Mouse (Mus musculus) embryonic facial prominence, embryonic 14.5 days (tissue): ENCODE measurements around the gene Obscn. TPM values are rescaled to one million over a fixed set of nuclear protein-coding genes. Genes with fewer than 3 reads are reported as not detected.
A peak's percentile ranks its signal among the peaks of the same experiment; 100 is the strongest.

Experiments
- ATAC-seq: fragments of 200-750 bp; cut with Nextera tagmentation; 2 replicates; pipeline ENCODE4 v1.8.0; 2017; ENCODE audit warnings: low read depth, moderate number of reproducible peaks, moderate TSS enrichment
- DNase-seq: peaks from one replicate; pipeline ENCODE4 v3.0.0-alpha.2; 2015; ENCODE audit warnings: low spot score
- H3K27ac ChIP-seq: fragments of 300-500 bp; sonication (generic); replicated peaks from 2 replicates; pipeline ENCODE4 v1.5.1; 2014; ENCODE audit warnings: low read depth, mild to moderate bottlenecking, low read length, moderate library complexity
- H3K27me3 ChIP-seq: fragments of 300-500 bp; sonication (generic); replicated peaks from 2 replicates; pipeline ENCODE4 v1.6.1; 2014; ENCODE audit warnings: low read length; ENCODE audit not compliant: control insufficient read depth, insufficient read depth
- H3K36me3 ChIP-seq: fragments of 300-500 bp; sonication (generic); 2 replicates; pipeline ENCODE4 v1.6.1; 2014; ENCODE audit warnings: low read length, mixed read lengths; ENCODE audit not compliant: control insufficient read depth, insufficient read depth
- H3K4me1 ChIP-seq: fragments of 300-500 bp; sonication (generic); 2 replicates; pipeline ENCODE4 v1.6.1; 2014; ENCODE audit warnings: antibody characterized with exemption, low read length; ENCODE audit not compliant: control insufficient read depth, insufficient read depth
- H3K4me2 ChIP-seq: fragments of 300-500 bp; sonication (generic); 2 replicates; pipeline ENCODE4 v1.6.1; 2014; ENCODE audit warnings: low read depth, mild to moderate bottlenecking, low read length, moderate library complexity, mixed read lengths
- H3K4me3 ChIP-seq: fragments of 300-500 bp; sonication (generic); 2 replicates; pipeline ENCODE4 v1.5.1; 2014; ENCODE audit warnings: low read depth, mild to moderate bottlenecking, low read length
- H3K9ac ChIP-seq: fragments of 300-500 bp; sonication (generic); 2 replicates; pipeline ENCODE4 v1.6.1; 2014; ENCODE audit warnings: low read depth, mild to moderate bottlenecking, low read length, moderate library complexity, mixed read lengths
- H3K9me3 ChIP-seq: fragments of 300-500 bp; sonication (generic); 2 replicates; pipeline ENCODE4 v1.6.1; 2016; ENCODE audit warnings: low read length; ENCODE audit not compliant: control insufficient read depth
- WGBS: fragments of 180-500 bp; shearing (Covaris S2); extraction: QIAGEN DNeasy Blood & Tissue Kit; methylation state at CpG from one replicate; pipeline ENCODE4 v1.1.7; 2014; 5-methylcytosine and 5-hydroxymethylcytosine counted together
- polyA plus RNA-seq: library from polyadenylated mRNA; unstranded; fragments of >200 nt; fragmentation: Nextera tagmentation; extraction: Ambion mirVana; gene quantifications from 2 replicates; pipeline ENCODE4 v1.2.1, GENCODE M21; 2014

The Obscn gene
- polyA plus RNA-seq, 1 experiment from 2014 or later: 9.2 TPM

DNA sequence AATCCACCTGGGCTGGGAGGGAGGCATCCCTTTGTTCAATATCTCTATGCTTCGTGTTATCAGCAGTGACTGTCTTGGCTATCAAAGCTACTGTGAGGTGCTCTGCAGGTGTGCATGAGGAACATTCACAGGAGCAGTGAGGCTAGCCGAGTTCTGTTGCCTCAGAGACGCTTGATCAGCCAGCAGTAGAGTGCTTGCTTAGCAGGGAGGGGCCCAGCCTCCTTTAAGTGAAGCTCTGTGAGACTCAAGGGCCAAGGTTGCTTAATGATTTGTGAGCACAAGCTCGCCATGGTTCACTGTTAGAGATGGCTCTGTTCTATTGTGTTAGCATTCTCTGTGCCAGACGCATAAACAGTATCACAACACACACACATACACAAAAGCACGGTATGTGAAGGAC is 166.5 kb downstream of the Obscn start:
- Histone ChIP-seq H3K4me2 (no peak overlapping the region), H3K9ac (no peak overlapping the region), H3K4me3 (no peak overlapping the region), H3K4me1 (no peaks in the 10 kb centered on the region), H3K27me3 (no peaks in the 10 kb centered on the region), H3K9me3 (no peaks in the 10 kb centered on the region), H3K27ac (no peak overlapping the region), H3K36me3 (peaks cover 33% of the 10 kb centered on the region; the same call in 1 of the 2 replicates)
- no peak for ATAC-seq
- no peak for DNase-seq
- WGBS: 79% methylated on average over 6 of the region's 6 CpGs

GRCm38 (mm10) chr11:58969027-58969426 is 167.2 kb downstream of the Obscn start:
- DNase-seq (no peak), ATAC-seq (no peak)
- H3K27ac ChIP-seq: no peak overlapping the region
- H3K4me1 ChIP-seq: no peaks in the 10 kb centered on the region
- H3K9me3 ChIP-seq: no peaks in the 10 kb centered on the region
- H3K4me3 ChIP-seq: no peak overlapping the region
- WGBS: 86% methylated on average over 8 of the region's 8 CpGs
- H3K9ac ChIP-seq: no peak overlapping the region
- H3K36me3 ChIP-seq: peaks cover 29% of the 10 kb centered on the region; the same call in 1 of the 2 replicates
- H3K27me3 ChIP-seq: no peaks in the 10 kb centered on the region
- H3K4me2 ChIP-seq: no peak overlapping the region

GRCm38 (mm10) chr11:58968551-58968950 is 167.7 kb downstream of the Obscn start:
- WGBS: 83% methylated on average over 7 of the region's 7 CpGs
- DNase-seq (no peak), ATAC-seq (no peak)
- Histone ChIP-seq H3K4me3 (no peak overlapping the region), H3K4me1 (no peaks in the 10 kb centered on the region), H3K9me3 (no peaks in the 10 kb centered on the region), H3K36me3 (peaks cover 29% of the 10 kb centered on the region; the same call in 1 of the 2 replicates), H3K27ac (no peak overlapping the region), H3K27me3 (no peaks in the 10 kb centered on the region), H3K4me2 (no peak overlapping the region), H3K9ac (no peak overlapping the region)

GRCm38 (mm10) chr11:58967346-58967745 is 168.9 kb downstream of the Obscn start:
- Histone ChIP-seq H3K4me3 (no peak overlapping the region), H3K4me2 (no peak overlapping the region), H3K27ac (no peak overlapping the region), H3K4me1 (no peaks in the 10 kb centered on the region), H3K36me3 (peaks cover 26% of the 10 kb centered on the region; the same call in 1 of the 2 replicates), H3K27me3 (0 out of 2 replicates have a peak, but pooled peaks cover under 1% of the 10 kb centered on the region), H3K9ac (no peak overlapping the region), H3K9me3 (no peaks in the 10 kb centered on the region)
- ATAC-seq: no peak
- no peak for DNase-seq
- WGBS: 95% methylated on average over 1 of the region's 1 CpGs

- Histone ChIP-seq H3K27me3 (peaks cover 13% of the 10 kb centered on the region; the same call in 1 of the 2 replicates), H3K27ac (no peak overlapping the region), H3K4me3 (no peak overlapping the region), H3K9me3 (peaks cover 5% of the 10 kb centered on the region; the same call in 1 of the 2 replicates), H3K9ac (no peak overlapping the region), H3K36me3 (peaks cover 11% of the 10 kb centered on the region; the same call in 1 of the 2 replicates), H3K4me2 (no peak overlapping the region), H3K4me1 (no peaks in the 10 kb centered on the region)
- DNase-seq (no peak), ATAC-seq (peak; percentile 21; the same call in 1 of the 2 replicates)
- 41% methylated on average over 11 of the region's 12 CpGs for WGBS
These were observed 171.0 kb downstream of the Obscn start for GRCm38 (mm10) chr11:58965001-58965760.

DNA sequence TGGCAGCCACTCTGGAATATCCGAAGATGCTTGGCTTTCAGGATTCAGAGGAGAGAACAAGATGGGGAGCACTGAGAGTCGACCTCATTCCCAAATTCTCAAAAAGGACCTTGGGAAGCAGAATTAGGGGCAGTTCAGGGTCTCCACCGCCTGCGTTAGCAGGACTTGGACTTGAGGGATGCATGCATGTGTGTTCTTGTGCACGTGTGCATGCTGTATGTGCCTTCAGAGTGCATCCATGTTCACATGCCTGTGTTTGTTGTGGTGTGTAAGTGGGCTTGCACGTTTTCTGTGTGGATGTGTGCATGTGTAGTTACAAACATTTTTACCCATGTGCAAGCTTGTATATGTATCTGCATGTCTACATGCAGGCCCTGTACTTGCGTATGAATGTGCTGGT is 172.0 kb downstream of the Obscn start:
- Histone ChIP-seq H3K4me3 (no peak overlapping the region), H3K9ac (no peak overlapping the region), H3K27me3 (peaks cover 13% of the 10 kb centered on the region; the same call in 1 of the 2 replicates), H3K4me1 (peaks cover 3% of the 10 kb centered on the region; the same call in 1 of the 2 replicates), H3K27ac (no peak overlapping the region), H3K9me3 (peaks cover 5% of the 10 kb centered on the region; the same call in 1 of the 2 replicates), H3K4me2 (no peak overlapping the region), H3K36me3 (0 out of 2 replicates have a peak, but pooled peaks cover 10% of the 10 kb centered on the region)
- DNase-seq (no peak), ATAC-seq (no peak)
- WGBS: 85% methylated on average over 7 of the region's 7 CpGs

GRCm38 (mm10) chr11:58963543-58963942 is 172.7 kb downstream of the Obscn start:
- 38% methylated on average over 17 of the region's 17 CpGs for whole genome bisulfite sequencing
- Histone ChIP-seq H3K4me3 (no peak overlapping the region), H3K9me3 (peaks cover 5% of the 10 kb centered on the region; the same call in 1 of the 2 replicates), H3K4me1 (peaks cover 6% of the 10 kb centered on the region; the same call in 1 of the 2 replicates), H3K27ac (no peak overlapping the region), H3K36me3 (0 out of 2 replicates have a peak, but pooled peaks cover 8% of the 10 kb centered on the region), H3K9ac (no peak overlapping the region), H3K4me2 (no peak overlapping the region), H3K27me3 (peaks cover 13% of the 10 kb centered on the region; the same call in 1 of the 2 replicates)
- ATAC-seq (no peak), DNase-seq (no peak)

DNA sequence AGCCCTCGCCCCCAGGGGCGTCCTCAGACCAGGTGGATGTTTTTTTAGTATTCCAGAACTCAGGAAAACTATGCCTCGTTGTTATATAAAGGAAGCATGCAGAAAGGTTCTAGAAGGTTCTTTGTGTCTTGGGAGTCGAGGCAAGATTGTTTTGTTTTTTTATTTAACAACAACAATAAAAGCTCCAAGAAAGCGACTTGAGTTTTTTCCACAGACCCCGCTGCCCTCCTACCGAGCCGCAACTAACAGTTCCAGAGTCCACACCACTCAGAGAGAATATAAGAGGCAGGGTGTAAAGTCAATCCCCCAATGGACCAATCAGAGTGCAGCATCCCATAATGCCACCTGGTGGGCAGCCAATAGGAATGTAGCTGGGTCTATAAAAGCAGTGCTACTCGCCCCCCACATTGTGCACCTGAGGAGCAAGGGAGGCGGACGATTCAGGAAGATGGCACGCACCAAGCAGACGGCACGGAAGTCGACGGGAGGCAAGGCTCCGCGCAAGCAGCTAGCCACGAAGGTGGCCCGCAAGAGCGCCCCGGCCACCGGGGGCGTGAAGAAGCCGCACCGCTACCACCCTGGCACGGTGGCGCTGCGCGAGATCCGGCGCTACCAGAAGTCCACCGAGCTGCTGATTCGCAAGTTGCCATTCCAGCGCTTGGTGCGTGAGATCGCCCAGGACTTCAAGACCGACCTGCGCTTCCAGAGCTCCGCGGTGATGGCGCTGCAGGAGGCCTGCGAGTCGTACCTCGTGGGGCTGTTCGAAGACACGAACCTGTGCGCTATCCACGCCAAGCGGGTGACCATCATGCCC is 174.6 kb downstream of the Obscn start:
- no peak overlapping the region for H3K4me3 ChIP-seq
- WGBS: 61% methylated on average over 44 of the region's 50 CpGs

More for the DNA sequence above, 174.6 kb downstream of the Obscn start:
- DNase-seq (no peak), ATAC-seq (no peak)
- Histone ChIP-seq H3K27me3 (peaks cover 13% of the 10 kb centered on the region; the same call in 1 of the 2 replicates), H3K36me3 (0 out of 2 replicates have a peak, but pooled peaks cover 11% of the 10 kb centered on the region), H3K9ac (no peak overlapping the region), H3K9me3 (peaks cover 5% of the 10 kb centered on the region; the same call in 1 of the 2 replicates), H3K4me1 (peaks cover 20% of the 10 kb centered on the region), H3K4me2 (no peak overlapping the region), H3K27ac (no peak overlapping the region)
